Mouse (Mus musculus) brown adipose tissue, adult 24 weeks (tissue): Measurements from ENCODE around the gene Rnf39. TPM values are rescaled to one million over a fixed set of nuclear protein-coding genes. Genes with fewer than 3 reads are reported as not detected.
"Not testable (repeated sequence)": the region's sequence is repeated elsewhere in the genome, so short reads cannot be mapped to it uniquely, and the experiment has no call there.

ENCODE experiments used
- H3K27ac ChIP-seq: fragments of 200-500 bp; replicated peaks from 2 replicates; pipeline ENCODE4 v1.5.1; 2012; ENCODE audit warnings: low read depth, mild to moderate bottlenecking, low read length
- H3K4me1 ChIP-seq: fragments of 200-500 bp; 2 replicates; pipeline ENCODE4 v1.6.1; 2012; ENCODE audit warnings: low read length, mixed read lengths; ENCODE audit not compliant: control insufficient read depth, insufficient read depth, insufficient read length
- H3K4me3 ChIP-seq: fragments of 200-500 bp; 2 replicates; pipeline ENCODE4 v1.5.1; 2012; ENCODE audit warnings: low read depth, mild to moderate bottlenecking, low read length, moderate library complexity; ENCODE audit not compliant: insufficient read depth
- polyA plus RNA-seq: library from polyadenylated mRNA; stranded (reverse); fragments of >200 nt; gene quantifications from 2 replicates; pipeline ENCODE4 v1.2.4, GENCODE M21; 2012; ENCODE audit not compliant: missing spikeins, insufficient read depth, insufficient read length

Rnf39 gene
- polyA plus RNA-seq, 1 experiment: not detected

DNA sequence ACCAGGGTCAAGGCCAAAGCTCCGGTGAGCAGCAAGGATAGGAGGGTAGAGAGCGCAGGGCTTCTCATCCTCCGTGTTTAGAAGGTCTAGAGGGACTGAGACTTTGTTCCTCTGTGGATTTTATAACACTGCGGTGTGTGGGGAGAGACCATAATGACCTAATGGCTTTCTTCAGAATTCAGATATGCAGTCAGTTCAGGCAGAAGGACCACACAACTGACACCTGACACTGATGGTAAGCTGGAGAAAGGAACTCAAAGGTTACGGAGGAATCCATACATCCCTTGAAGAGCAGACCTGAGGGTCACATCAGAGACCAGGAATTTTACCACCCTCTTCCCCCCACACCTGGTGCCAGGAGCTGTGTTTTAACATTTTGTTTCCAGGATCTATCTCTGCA lies 46.7 kb downstream of the Rnf39 start, which contains the start of gene H2-M5:
H2-M5 (minus strand) TSS at position 101 of the 400 bp plus-strand sequence.
- Histone ChIP-seq H3K27ac (no peak within 1 kb of the TSS), H3K4me1 (no peaks in the 10 kb centered on the region), H3K4me3 (no peak within 1 kb of the TSS)

DNA sequence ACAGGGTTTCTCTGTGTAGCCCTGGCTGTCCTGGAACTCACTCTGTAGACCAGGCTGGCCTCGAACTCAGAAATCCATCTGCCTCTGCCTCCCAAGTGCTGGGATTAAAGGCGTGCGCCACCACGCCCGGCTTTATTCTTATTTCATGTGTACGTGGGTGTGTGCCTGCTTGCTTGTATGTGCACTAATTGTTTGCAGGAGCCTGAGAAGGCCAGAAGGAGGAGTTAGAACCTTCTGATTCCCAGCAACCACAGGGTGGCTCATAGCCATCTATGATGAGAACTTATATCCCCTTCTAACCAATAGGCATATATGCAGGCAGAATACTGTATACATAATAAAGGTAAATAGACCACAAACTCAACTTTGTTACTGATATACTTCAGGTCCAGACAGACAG lies 47.9 kb downstream of the Rnf39 start:
- not testable (repeated sequence) for H3K27ac ChIP-seq, H3K4me1 ChIP-seq, H3K4me3 ChIP-seq

DNA sequence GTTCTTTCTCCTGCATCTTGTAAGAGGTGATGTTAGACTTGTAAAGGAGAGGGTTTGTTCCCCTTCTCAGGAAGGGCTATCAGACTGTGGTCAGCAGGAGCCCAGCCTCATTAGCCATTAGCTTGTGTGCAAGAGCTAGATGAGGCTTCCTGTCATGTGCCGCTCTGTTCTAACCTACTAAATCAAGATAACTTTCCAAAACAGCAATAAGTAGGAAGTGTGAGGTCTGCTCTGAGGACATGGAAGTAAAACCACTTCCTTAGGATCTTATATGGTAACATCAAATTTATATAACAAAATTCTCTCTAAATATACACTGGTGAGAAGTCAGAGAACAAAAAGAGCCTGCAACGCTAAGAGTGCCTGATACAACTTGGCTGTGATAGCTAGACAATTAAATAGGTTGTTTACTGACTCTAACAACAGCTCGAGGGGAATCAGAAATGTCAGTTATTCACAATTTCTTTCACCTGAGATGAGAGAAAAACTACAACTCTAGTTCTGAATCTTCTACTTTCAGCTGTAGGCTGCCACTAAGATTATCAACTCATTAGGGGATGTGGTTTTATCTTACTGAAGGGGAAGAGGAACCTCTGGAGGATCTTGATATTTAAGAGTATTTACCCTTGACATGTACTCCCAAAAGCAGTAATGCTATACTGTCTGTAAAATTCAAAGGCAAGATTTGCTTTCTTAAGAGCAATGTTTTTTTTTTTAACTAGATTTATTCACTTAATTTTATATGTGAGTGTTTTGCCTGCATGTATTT lies 49.8 kb downstream of the Rnf39 start:
- H3K27ac ChIP-seq: no peak overlapping the region
- H3K4me1 ChIP-seq: no peaks in the 10 kb centered on the region
- H3K4me3 ChIP-seq: no peak overlapping the region

DNA sequence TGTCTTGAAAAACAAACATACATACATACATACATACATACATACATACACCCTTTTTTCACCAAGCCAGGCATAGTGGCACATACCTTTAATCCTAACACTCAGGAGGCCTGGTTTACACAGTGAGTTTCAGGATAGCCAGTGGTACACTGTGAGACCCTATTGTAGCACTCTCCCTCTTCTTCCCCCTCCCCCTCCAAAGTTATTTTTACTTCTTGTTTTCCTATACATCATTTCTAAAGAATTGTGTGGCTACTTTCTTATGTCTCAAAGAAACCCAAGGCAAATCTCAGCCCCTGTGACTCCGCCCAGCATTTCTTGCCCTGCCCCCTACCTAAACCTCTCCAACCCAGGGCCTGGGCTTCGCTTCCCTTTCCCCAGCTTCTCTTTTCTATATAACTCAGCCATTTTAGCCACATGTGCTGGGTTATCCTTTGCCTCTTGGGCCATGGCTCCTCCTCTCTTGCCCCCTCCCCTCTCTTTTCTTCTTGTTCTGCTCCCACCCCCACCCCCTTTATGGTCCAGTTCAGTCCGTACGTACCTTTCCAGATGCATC lies 51.1 kb downstream of the Rnf39 start:
- Histone ChIP-seq H3K27ac (no peak overlapping the region), H3K4me1 (no peaks in the 10 kb centered on the region), H3K4me3 (no peak overlapping the region)

DNA sequence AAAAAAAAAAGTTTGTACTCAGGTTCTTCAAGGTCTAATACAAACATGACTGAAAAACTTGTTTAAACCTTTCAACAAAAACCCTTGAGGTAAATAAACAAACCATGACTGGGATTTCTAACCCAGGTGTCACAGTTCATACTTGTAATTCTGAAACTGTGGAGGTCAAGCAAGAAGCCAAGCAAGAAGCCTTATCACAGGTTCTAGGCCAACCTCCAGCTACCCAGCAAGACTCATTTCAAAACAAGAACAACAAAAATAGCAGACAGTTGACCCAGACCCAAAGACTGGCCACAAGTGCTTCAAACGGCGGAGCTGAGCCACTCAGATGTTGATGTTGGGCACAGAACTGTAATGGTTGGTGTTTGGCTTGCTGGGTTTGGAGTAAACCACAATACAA lies 51.8 kb downstream of the Rnf39 start:
- Histone ChIP-seq H3K4me1 (no peaks in the 10 kb centered on the region), H3K27ac (no peak overlapping the region), H3K4me3 (no peak overlapping the region)

DNA sequence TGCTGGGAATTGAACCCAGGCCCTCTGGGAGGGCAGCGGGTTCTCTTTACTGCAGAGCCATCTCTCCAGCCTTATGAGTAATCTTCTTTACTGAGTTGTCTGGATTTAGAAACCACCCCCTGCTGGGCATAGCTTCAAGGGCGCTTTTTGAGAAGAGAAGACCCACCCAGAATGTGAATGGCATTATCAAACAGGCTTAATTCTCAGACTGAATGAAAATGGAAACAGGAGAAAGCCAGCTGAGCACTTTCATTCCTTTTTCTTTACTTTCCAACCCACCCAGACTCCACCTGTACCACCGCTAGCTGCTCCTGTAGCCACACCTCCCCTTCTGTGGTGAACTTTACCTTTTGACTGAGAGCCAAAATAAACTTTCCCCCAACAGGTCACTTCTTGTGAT lies 52.7 kb downstream of the Rnf39 start:
- Histone ChIP-seq H3K27ac (no peak overlapping the region), H3K4me3 (no peak overlapping the region), H3K4me1 (no peaks in the 10 kb centered on the region)

DNA sequence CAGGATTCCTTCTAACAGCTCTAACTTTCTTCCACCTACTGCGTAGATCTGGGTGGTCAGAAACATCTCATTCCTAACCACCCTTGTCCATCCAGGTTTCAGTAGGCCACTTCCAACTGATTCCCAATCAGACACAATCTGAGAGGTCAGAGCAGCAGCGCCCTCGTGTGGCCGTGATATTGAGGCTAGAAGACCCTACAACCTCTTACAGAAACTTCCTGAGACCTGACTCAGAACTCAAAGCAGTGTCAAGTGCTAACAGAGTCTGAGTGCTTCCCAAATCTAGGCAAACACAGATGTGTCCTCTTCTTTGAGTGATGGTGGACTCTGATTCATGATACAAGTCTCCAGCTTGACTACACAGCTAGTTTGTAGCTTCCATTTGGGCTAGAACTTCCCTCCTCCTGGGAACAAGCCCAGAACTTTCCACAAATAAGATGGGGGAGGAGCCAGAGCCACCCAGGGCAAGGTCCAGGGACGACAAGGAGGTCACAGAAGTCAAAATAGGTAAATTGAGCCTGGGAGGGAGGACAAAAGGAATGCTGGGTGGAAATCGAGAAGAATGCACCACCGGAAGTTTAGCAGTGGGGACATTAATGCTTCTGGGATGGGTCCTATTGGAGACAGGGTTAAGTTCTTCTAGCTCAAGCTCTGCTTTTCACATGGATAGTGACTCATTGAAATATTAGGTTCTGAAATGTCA lies 54.5 kb downstream of the Rnf39 start:
- H3K27ac ChIP-seq: no peak overlapping the region
- no peak overlapping the region for H3K4me3 ChIP-seq
- H3K4me1 ChIP-seq: no peaks in the 10 kb centered on the region

Other genes with a start within 250 kb of the Rnf39 start
- not detected in 2 replicates for gene H2-M10.5, start 170.0 kb upstream of the Rnf39 start, polyA plus RNA-seq
- not detected in 2 replicates for gene H2-M10.6, start 130.7 kb upstream of the Rnf39 start, polyA plus RNA-seq
- 14.9 and 17.1 TPM in 2 replicates for gene Trim26, start 105.8 kb upstream of the Rnf39 start, polyA plus RNA-seq
- not detected in 2 replicates for gene Trim15, start 75.7 kb upstream of the Rnf39 start, polyA plus RNA-seq
- 0.67 TPM in 1 of 2 replicates, not detected in the other for gene Trim10, start 73.3 kb upstream of the Rnf39 start, polyA plus RNA-seq
- gene Trim40, start 52.8 kb upstream of the Rnf39 start, polyA plus RNA-seq: not detected in 2 replicates
- not detected in 2 replicates for gene Trim31, start 44.8 kb upstream of the Rnf39 start, polyA plus RNA-seq
- gene Ppp1r11, start 8.8 kb downstream of the Rnf39 start, polyA plus RNA-seq: 55.7 and 69.7 TPM in 2 replicates
- 32.3 and 39.8 TPM in 2 replicates for gene Znrd1, start 15.6 kb downstream of the Rnf39 start, polyA plus RNA-seq
- 28.6 and 29.2 TPM in 2 replicates for gene Znrd1as, start 15.7 kb downstream of the Rnf39 start, polyA plus RNA-seq
- gene 2410137M14Rik, start 38.3 kb downstream of the Rnf39 start, polyA plus RNA-seq: not detected in 2 replicates
- gene H2-M5, start 46.6 kb downstream of the Rnf39 start, polyA plus RNA-seq: 0.63 TPM in 1 of 2 replicates, not detected in the other
- gene Zfp57, start 58.2 kb downstream of the Rnf39 start, polyA plus RNA-seq: not detected in 2 replicates
- not detected in 2 replicates for gene Mog, start 80.5 kb downstream of the Rnf39 start, polyA plus RNA-seq
- 3.8 and 4.5 TPM in 2 replicates for gene Gabbr1, start 103.0 kb downstream of the Rnf39 start, polyA plus RNA-seq
- not detected in 2 replicates for gene Olfr90, start 145.6 kb downstream of the Rnf39 start, polyA plus RNA-seq
- not detected in 2 replicates for gene Olfr91, start 155.4 kb downstream of the Rnf39 start, polyA plus RNA-seq
- not detected in 2 replicates for gene Olfr92, start 177.2 kb downstream of the Rnf39 start, polyA plus RNA-seq
- not detected in 2 replicates for gene Olfr93, start 218.6 kb downstream of the Rnf39 start, polyA plus RNA-seq